Mouse (Mus musculus): ENCODE results near the gene Ciita.

- TF ChIP-seq EP300 (IDR thresholded peaks at IDR 0.05; ENCODE audit: low read depth) (no peak), CTCF (IDR thresholded peaks at IDR 0.05; ENCODE audit: low read depth) (no peak)
Measured at GRCm38 (mm10) chr16:10511134-10511520, 31.3 kb downstream of the Ciita start.
